Mouse (Mus musculus): ENCODE results near the gene Anxa11.

- TF ChIP-seq CTCF (IDR thresholded peaks at IDR 0.05; ENCODE audit: borderline replicate concordance, insufficient read depth, low read depth, low read length) (no peak), POLR2A (IDR thresholded peaks at IDR 0.05; ENCODE audit: borderline replicate concordance, insufficient read depth, low read length) (no peak)
Observed at GRCm38 (mm10) chr14:25867834-25868233, 25.9 kb downstream of the Anxa11 start.
